Mouse (Mus musculus) granulocyte monocyte progenitor cell, adult 5-6 weeks (primary cell): Measurements from ENCODE around the gene Magi1. TPM values are rescaled to one million over a fixed set of nuclear protein-coding genes. Genes with fewer than 3 reads are reported as not detected.

ENCODE experiments used
- ATAC-seq: replicated peaks from 2 replicates; pipeline ENCODE4 v1.8.0; 2016; ENCODE audit warnings: mild to moderate bottlenecking, moderate TSS enrichment, inconsistent platforms; ENCODE audit not compliant: poor library complexity, severe bottlenecking
- total RNA-seq, 2 experiments: library from RNA; stranded (forward) in 1 of 2; stranded (reverse) in 1 of 2; fragments of 200-712, 200-1000 nt in 1 of 2; fragments of >200 nt in 1 of 2; fragmentation: Nextera tagmentation in 1 of 2; gene quantifications; 2 replicates each; pipeline ENCODE4 v1.2.3; 2014 to 2017

The Magi1 gene
- total RNA-seq, 2 experiments from 2014 or later = 0.10 TPM; not detected in 1

DNA sequence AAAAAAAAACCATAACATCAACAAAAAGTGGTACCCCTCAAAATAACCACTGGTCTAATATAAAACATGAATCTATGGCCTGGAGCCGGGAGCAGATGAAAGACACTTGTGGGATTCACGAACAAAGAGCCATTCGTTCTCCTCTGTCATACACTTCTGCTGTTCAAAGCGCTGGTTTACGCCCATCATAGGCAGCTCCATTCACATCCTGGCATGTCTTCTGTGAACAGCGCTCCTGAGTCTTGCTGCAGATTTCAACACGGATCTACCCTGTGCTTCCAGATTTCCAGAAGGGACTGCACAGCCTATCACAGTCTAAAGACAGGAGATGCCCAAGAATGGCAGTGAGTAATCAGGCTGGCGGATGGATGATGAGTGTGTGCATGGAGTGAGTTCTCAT lies 208.5 kb downstream of the Magi1 start:
- no peak for ATAC-seq

GRCm38 (mm10) chr6:94071676-94072075 lies 212.0 kb downstream of the Magi1 start:
- ATAC-seq = no peak

GRCm38 (mm10) chr6:94070702-94071101 lies 213.0 kb downstream of the Magi1 start:
- no peak for ATAC-seq

GRCm38 (mm10) chr6:94069421-94069820 lies 214.3 kb downstream of the Magi1 start:
- ATAC-seq = no peak

- ATAC-seq = no peak
These were observed 215.8 kb downstream of the Magi1 start for GRCm38 (mm10) chr6:94067741-94068450.

- ATAC-seq = no peak
These were observed 218.9 kb downstream of the Magi1 start for GRCm38 (mm10) chr6:94064832-94065231.

DNA sequence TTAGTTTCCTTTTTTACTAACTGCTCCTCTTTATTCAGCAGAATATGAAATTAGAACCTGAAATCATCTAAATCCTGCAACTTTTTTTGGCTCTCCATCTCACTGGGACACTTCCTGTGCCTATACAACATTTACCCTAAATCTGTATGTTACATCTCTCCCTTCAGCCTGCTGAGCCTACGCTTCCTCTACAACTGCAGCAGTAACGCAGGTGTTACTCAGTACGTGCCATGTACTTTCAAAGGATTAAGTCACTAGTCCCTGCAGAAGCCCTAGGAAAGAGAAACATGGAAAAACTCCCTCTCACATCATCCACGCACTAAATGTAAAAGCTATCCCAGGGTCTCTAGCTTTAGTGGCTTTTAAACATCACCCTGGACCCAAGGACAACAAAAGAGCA lies 220.2 kb downstream of the Magi1 start:
- ATAC-seq = no peak

GRCm38 (mm10) chr6:94061424-94061980 lies 222.2 kb downstream of the Magi1 start:
- ATAC-seq = no peak

DNA sequence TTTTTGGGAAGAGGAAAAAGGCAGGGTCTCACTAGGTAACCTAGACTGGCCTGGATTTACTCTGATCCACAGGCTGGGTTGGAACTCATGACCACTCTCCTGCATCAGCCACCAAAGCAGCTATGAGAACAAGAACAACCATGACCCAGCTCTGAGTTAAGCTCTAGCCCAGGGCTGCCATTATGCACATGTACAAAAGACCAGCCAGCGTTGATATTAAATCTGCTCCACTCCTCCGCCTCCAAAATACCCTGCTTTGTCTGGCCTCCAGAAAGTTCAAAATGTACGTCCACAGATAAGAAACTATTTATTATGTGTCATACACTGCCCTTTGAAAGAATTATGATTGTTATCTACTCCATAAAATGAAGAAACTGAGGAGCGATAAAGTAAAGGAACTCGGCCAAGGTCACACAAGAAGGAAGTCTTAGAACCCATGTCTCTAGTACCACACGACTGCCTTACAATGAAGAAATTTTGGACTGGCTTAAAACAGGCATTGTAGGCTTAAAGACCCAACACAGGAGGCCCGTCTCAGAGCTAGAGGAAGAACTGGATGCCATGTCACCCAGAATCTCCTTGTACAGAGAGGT lies 223.0 kb downstream of the Magi1 start:
- no peak for ATAC-seq

DNA sequence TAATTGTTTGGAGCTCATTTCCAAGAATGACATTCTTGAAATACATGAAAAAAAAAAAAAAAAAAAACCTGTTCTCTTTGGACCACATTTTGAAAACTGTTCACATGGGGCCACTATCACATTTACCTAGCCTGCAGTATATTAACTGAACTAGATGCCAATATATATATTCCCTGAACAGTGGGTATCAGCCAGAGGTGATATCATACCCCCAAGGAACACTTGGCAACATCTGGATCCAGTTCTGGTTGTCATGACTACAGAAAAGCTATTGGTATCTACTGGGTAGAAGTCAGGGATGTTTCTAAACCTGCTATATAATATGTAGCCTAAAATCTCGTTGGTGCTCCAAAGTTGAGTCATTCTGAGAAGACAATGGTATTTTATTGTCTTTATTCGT lies 224.6 kb downstream of the Magi1 start:
- ATAC-seq = no peak

DNA sequence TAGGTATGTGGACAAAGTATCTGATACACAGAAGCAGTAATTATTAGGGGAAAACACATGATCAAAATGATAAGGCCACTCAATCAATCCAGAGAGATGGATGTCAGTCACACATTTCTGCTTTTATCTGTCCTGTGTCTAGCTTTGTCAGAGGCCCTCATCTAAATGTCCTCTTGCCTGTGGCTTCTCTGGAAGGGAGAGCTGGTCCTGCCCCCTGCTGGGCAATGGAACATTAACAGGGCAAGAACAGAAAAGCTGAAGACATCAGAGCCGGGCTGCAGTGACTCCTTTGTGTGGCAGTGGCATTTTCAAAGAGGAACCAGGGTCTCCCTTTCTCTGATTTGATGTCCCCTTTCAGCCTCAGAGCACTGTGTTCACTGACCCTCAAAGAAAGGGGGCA lies 229.8 kb downstream of the Magi1 start:
- ATAC-seq = peak; percentile 82

GRCm38 (mm10) chr6:94045180-94045579 lies 238.5 kb downstream of the Magi1 start:
- ATAC-seq = peak; percentile 99

GRCm38 (mm10) chr6:94043461-94043860 lies 240.3 kb downstream of the Magi1 start:
- no peak for ATAC-seq

DNA sequence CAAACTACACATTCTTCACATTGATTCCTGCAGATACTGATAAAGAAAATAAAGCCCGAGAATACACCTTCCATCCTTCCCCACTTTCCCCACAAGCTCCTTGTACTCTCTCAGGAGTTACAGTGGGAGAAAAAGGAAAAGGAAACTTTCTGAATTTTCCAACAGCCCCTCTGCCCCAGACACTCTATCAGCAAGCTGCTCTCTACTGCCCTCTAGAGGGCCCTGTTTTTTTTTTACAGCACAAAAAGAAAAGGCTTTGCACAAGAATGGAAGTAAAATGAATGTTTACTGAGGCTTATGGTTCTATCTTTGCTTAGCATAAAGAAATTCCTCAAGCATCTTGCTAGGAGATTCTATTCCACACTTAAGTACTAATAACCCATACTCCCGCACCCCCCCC lies 243.6 kb downstream of the Magi1 start:
- ATAC-seq = 0 out of 2 replicates have a peak, but pooled peaks have one; percentile 32

DNA sequence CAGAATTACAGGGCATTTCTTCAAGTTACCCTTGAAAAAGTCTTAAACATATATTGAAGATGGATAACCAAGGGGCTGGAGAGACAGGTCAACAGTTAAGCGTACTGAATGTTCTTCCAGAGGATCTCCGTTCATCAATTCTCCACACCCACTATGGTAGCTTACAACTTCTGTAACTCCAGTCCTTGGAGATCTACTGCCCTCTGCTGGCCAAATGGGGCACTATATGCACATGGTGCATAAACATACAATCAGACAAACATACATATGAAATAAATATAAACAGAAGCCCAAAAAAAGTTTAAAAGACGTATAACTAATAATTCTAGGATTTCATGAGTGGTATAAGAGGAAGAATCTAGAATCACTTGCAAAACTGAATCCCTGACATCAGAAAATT lies 244.8 kb downstream of the Magi1 start:
- no peak for ATAC-seq

- no peak for ATAC-seq
These were observed 247.2 kb downstream of the Magi1 start for GRCm38 (mm10) chr6:94036554-94036953.

DNA sequence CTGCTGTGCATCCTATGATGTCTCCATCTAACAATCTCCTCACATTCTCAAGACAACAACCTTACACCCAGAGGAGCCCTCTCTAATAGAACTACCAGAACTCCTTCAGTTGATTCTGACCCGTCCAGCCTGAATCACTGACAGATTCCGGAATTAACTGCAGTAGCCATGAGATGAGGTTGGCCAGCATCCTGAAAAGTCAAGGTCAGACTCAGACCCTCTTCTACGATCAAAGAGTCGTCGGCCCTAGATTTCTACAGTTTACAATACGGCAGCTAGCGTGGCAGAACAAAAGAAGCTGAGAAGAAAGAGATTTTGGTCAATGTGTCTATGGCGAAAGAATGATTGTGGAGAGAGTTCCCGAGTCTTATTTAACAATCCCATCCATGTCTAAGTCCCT lies 257.4 kb downstream of the Magi1 start:
- ATAC-seq = no peak

GRCm38 (mm10) chr6:94022437-94022836 lies 261.3 kb downstream of the Magi1 start:
- no peak for ATAC-seq

DNA sequence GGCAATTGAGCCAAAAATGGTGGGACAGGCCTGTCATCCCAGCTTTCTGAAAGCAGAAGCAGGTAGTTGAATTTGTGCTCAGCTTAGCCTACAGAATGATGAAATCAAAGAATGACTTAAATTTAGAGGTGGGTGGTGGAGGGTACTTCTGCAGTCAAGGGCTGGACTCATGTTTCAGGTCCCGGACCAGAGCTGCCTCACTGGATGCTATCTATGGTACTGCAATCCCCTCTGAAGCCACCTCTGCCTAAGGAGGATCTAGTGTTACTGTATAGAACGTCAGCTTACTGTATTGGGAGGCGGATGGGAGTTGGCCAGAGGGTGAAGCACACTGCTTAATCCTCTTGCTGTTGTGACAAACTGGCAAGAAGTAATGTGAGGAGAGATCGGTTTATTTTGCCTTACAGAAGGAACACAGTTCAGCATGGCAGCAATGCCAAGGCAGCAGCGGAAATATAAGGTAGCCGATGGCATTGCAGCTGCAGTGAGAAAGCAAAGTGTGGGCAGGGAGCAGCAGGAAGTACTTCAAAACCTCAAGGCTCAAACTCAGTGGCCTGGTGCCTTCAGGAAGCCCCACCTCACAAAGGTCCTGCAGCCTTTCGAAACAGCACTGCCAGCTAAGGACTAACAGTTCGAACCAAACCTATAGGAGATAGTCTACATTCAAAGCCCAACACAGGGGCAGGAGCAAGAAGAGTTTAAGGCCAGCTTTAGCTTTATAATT lies 262.3 kb downstream of the Magi1 start:
- peak; percentile 96 for ATAC-seq

- ATAC-seq = no peak
These were observed 263.2 kb downstream of the Magi1 start for GRCm38 (mm10) chr6:94020566-94020965.

- ATAC-seq = no peak
These were observed 263.8 kb downstream of the Magi1 start for GRCm38 (mm10) chr6:94019935-94020334.
